Mouse (Mus musculus): Measurements from ENCODE around the gene Serac1. TPM values are rescaled to one million over a fixed set of nuclear protein-coding genes. Genes with fewer than 3 reads are reported as not detected.

Serac1 gene
- total and polyA plus RNA-seq, 3 experiments, result 4.1 to 5.9 TPM; not detected in 1

DNA sequence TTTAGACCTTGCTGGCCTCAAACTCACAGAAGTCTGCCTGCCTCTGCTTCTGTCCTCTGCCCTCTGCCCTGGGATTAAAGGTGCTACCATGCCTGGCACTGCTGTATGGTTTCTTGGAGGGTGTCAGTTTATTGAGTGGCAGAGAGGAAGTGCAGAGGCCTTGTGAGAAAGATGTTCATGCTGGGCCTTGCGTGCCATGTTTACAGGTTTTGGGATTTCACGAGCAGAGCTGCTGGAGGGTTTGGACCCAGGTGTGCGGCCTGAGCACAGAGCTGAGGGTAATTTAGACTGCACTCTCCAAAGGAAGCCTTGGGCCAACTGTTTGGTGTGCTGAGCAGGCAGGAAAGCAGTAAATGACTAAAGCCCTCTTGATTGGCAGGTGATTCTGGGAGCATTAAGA lies 38.4 kb upstream of the Serac1 start:
- TF ChIP-seq MAX (IDR thresholded peaks at IDR 0.05; ENCODE audit: low read length), result no peak
- TF ChIP-seq RAD21 (IDR thresholded peaks at IDR 0.05; ENCODE audit: low read depth, low read length), result no peak
- TF ChIP-seq ZKSCAN1 (IDR thresholded peaks at IDR 0.05; ENCODE audit: low read depth, low read length), result no peak
- no peak for TF ChIP-seq UBTF (IDR thresholded peaks at IDR 0.05; ENCODE audit: borderline replicate concordance, insufficient read depth, low read depth, low read length)
- DNase-seq (ENCODE audit: low read depth, low spot score), result no peak
- Histone ChIP-seq H3K4me3 (ENCODE audit: control insufficient read depth in 1 of 2, insufficient read depth in 1 of 2, low read depth in 2 of 2, low read length in 2 of 2) (no peak overlapping the region), H3K27ac (ENCODE audit: control insufficient read depth, low read depth, low read length) (no peak overlapping the region), H3K4me1 (ENCODE audit: control insufficient read depth in 1 of 2, insufficient read depth in 2 of 2, low read length in 2 of 2) (no peaks in the 10 kb centered on the region), H3K79me2 (ENCODE audit: control insufficient read depth, insufficient read depth, low read length, poor library complexity) (no peaks in the 10 kb centered on the region), H3K27me3 (ENCODE audit: control insufficient read depth in 1 of 2, insufficient read depth in 2 of 2, low read length in 2 of 2) (no peaks in the 10 kb centered on the region), H3K36me3 (ENCODE audit: control insufficient read depth in 1 of 2, insufficient read depth in 2 of 2, low read length in 2 of 2) (peaks cover 0 to 4% of the 10 kb centered on the region in 2 experiments; a peak in 1 of 4 replicates), H3K9me3 (replicated peaks; ENCODE audit: insufficient read depth, low read length) (no peaks in the 10 kb centered on the region), H3K9ac (ENCODE audit: control insufficient read depth, low read depth, low read length, poor library complexity, severe bottlenecking) (no peak overlapping the region)

DNA sequence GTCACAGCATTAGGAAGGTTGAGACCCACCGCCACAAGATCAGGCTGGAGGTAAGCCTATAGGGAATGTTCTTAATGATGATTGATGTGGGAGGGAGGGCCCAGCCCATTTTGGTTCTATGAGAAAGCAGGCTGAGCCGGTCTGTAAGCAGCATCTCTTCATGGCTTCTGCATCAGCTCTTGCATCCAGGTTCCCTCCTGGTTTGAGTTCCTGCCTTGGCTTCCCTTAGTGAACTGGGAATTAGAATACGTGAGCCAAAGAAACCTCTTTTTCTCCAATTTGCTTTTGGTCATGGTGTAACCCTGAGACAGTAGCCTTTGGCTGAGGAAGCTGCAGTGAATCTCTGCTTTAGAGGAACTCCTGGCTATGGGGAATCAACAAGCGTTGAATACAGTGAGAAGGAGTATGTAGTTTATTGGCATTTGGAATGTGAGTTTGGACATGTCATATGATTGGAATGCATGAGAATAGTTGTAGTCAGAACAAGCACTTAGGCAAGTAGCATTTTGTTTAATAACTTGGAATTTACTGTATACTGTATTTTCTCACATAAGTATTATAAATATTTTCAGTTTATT lies 37.7 kb upstream of the Serac1 start:
- Histone ChIP-seq H3K9ac (ENCODE audit: control insufficient read depth, low read depth, low read length, poor library complexity, severe bottlenecking) (no peak overlapping the region), H3K4me1 (ENCODE audit: control insufficient read depth in 1 of 2, insufficient read depth in 2 of 2, low read length in 2 of 2) (no peaks in the 10 kb centered on the region), H3K36me3 (ENCODE audit: control insufficient read depth in 1 of 2, insufficient read depth in 2 of 2, low read length in 2 of 2) (no peaks in the 10 kb centered on the region; a peak in 1 of 4 replicates), H3K79me2 (ENCODE audit: control insufficient read depth, insufficient read depth, low read length, poor library complexity) (no peaks in the 10 kb centered on the region), H3K27me3 (ENCODE audit: control insufficient read depth in 1 of 2, insufficient read depth in 2 of 2, low read length in 2 of 2) (no peaks in the 10 kb centered on the region), H3K4me3 (ENCODE audit: control insufficient read depth in 1 of 2, insufficient read depth in 1 of 2, low read depth in 2 of 2, low read length in 2 of 2) (no peak overlapping the region), H3K9me3 (replicated peaks; ENCODE audit: insufficient read depth, low read length) (no peaks in the 10 kb centered on the region), H3K27ac (ENCODE audit: control insufficient read depth, low read depth, low read length) (no peak overlapping the region)
- TF ChIP-seq HCFC1 (IDR thresholded peaks at IDR 0.05; ENCODE audit: low read depth, low read length), result no peak
- no peak for DNase-seq (ENCODE audit: low read depth, low spot score)

DNA sequence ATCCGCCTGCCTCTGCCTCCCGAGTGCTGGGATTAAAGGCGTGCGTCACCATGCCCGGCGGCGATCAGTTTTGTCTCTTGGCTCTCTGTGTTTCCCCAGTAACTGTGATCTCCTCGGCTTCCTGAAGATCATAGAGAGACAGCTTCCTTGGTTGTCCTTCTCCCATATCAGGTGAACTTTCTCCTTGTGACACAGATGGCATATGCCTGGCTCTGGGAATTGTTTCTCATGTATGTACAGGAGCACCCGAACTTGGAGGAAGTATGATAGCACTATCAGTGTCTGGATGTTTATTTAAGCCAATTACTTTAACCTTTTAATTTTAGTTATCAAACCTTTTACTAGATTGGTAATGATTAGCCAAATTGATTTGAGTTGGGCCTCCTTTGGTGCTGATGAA lies 35.5 kb upstream of the Serac1 start:
- Histone ChIP-seq H3K36me3 (ENCODE audit: control insufficient read depth in 1 of 2, insufficient read depth in 2 of 2, low read length in 2 of 2) (no peaks in the 10 kb centered on the region), H3K4me1 (ENCODE audit: control insufficient read depth in 1 of 2, insufficient read depth in 2 of 2, low read length in 2 of 2) (no peaks in the 10 kb centered on the region), H3K9me3 (replicated peaks; ENCODE audit: insufficient read depth, low read length) (no peaks in the 10 kb centered on the region), H3K27me3 (ENCODE audit: control insufficient read depth in 1 of 2, insufficient read depth in 2 of 2, low read length in 2 of 2) (no peaks in the 10 kb centered on the region), H3K79me2 (ENCODE audit: control insufficient read depth, insufficient read depth, low read length, poor library complexity) (no peaks in the 10 kb centered on the region), H3K4me3 (ENCODE audit: control insufficient read depth in 1 of 2, insufficient read depth in 1 of 2, low read depth in 2 of 2, low read length in 2 of 2) (no peak overlapping the region), H3K27ac (ENCODE audit: control insufficient read depth, low read depth, low read length) (no peak overlapping the region), H3K9ac (ENCODE audit: control insufficient read depth, low read depth, low read length, poor library complexity, severe bottlenecking) (no peak overlapping the region)
- TF ChIP-seq USF2 (IDR thresholded peaks at IDR 0.05; ENCODE audit: borderline replicate concordance in 1 of 2, insufficient read depth in 1 of 2, low read depth in 1 of 2, low read length in 2 of 2), result no peak
- TF ChIP-seq RAD21 (IDR thresholded peaks at IDR 0.05; ENCODE audit: low read depth, low read length), result no peak
- TF ChIP-seq CHD2 (IDR thresholded peaks at IDR 0.05; ENCODE audit: low read length), result no peak
- no peak for TF ChIP-seq ZC3H11A (IDR thresholded peaks at IDR 0.05; ENCODE audit: low read depth, low read length)
- TF ChIP-seq ZKSCAN1 (IDR thresholded peaks at IDR 0.05; ENCODE audit: low read depth, low read length), result no peak
- TF ChIP-seq MXI1 (IDR thresholded peaks at IDR 0.05; ENCODE audit: low read depth, low read length), result no peak
- no peak for TF ChIP-seq USF1 (IDR thresholded peaks at IDR 0.05; ENCODE audit: low read depth, low read length)
- no peak for TF ChIP-seq BHLHE40 (IDR thresholded peaks at IDR 0.05; ENCODE audit: borderline replicate concordance, low read depth, low read length)
- no peak for TF ChIP-seq POLR2A (IDR thresholded peaks at IDR 0.05; ENCODE audit: control insufficient read depth in 1 of 2, insufficient read depth in 1 of 2, low read depth in 1 of 2, low read length in 2 of 2, poor library complexity in 1 of 2)
- TF ChIP-seq MAFK (IDR thresholded peaks at IDR 0.05; ENCODE audit: borderline replicate concordance, low read depth, low read length), result no peak
- no peak for DNase-seq (ENCODE audit: low read depth, low spot score)

Data from MEL (cell line).